Mouse (Mus musculus) liver, adult 2 months (tissue): ENCODE data around the gene St6gal1. TPM values are rescaled to one million over a fixed set of nuclear protein-coding genes. Genes with fewer than 3 reads are reported as not detected.

ENCODE experiments used
- DNase-seq: peaks from one replicate; pipeline ENCODE4 v3.0.0-alpha.2; 2011; ENCODE audit warnings: low read depth, low spot score; ENCODE audit errors: extremely low read depth
- H3K27ac ChIP-seq: fragments of 200-500 bp; replicated peaks from 2 replicates; pipeline ENCODE4 v1.5.1; 2012; ENCODE audit warnings: low read depth, mild to moderate bottlenecking, control low read depth, inconsistent platforms, low read length; ENCODE audit not compliant: insufficient read depth
- H3K27me3 ChIP-seq: fragments of 200-500 bp; 2 replicates; pipeline ENCODE4 v1.6.1; 2012; ENCODE audit warnings: mild to moderate bottlenecking, moderate library complexity, low read length, inconsistent platforms; ENCODE audit not compliant: control insufficient read depth, insufficient read depth
- H3K36me3 ChIP-seq: fragments of 200-500 bp; 2 replicates; pipeline ENCODE4 v1.6.1; 2012; ENCODE audit warnings: low read length, inconsistent platforms; ENCODE audit not compliant: control insufficient read depth, insufficient read depth
- H3K4me1 ChIP-seq: fragments of 200-500 bp; 2 replicates; pipeline ENCODE4 v1.6.1; 2011; ENCODE audit warnings: low read length; ENCODE audit not compliant: control insufficient read depth, insufficient read depth
- H3K4me3 ChIP-seq: fragments of 200-500 bp; 2 replicates; pipeline ENCODE4 v1.5.1; 2011; ENCODE audit warnings: low read depth, mild to moderate bottlenecking, control low read depth, low read length, moderate library complexity; ENCODE audit not compliant: insufficient read depth
- H3K79me2 ChIP-seq: fragments of 200-500 bp; 2 replicates; pipeline ENCODE4 v1.6.1; 2012; ENCODE audit warnings: inconsistent platforms, mild to moderate bottlenecking, low read length, moderate library complexity; ENCODE audit not compliant: control insufficient read depth, insufficient read depth
- H3K9ac ChIP-seq: fragments of 200-500 bp; 2 replicates; pipeline ENCODE4 v1.6.1; 2012; ENCODE audit warnings: low read depth, mild to moderate bottlenecking, control low read depth, inconsistent platforms, low read length
- CTCF ChIP-seq: fragments of 200-500 bp; IDR thresholded peaks from 2 replicates; pipeline ENCODE4 v1.5.1; 2011; ENCODE audit warnings: low read depth, low read length, control low read depth
- POLR2A ChIP-seq: fragments of 200-500 bp; IDR thresholded peaks from 2 replicates; pipeline ENCODE4 v1.6.1; 2011; ENCODE audit warnings: low read length, control low read depth; ENCODE audit not compliant: insufficient read depth; ENCODE audit errors: extremely low read depth
- WGBS: fragments of 180-500 bp; shearing (Covaris S2); methylation state at CpG from one replicate; pipeline ENCODE4 v1.1.7; 2018; 5-methylcytosine and 5-hydroxymethylcytosine counted together
- polyA plus RNA-seq: library from polyadenylated mRNA; depleted of rRNA; stranded (reverse); fragments of >200 nt; gene quantifications from 2 replicates; pipeline ENCODE4 v1.2.3, GENCODE M21; 2012
- total RNA-seq: library from RNA; depleted of rRNA; stranded (reverse); fragments of >200 nt; gene quantifications from 2 replicates; pipeline ENCODE4 v1.2.3, GENCODE M21; 2014

St6gal1 gene
- total and polyA plus RNA-seq, 2 experiments: 36.7 to 41.3 TPM

DNA sequence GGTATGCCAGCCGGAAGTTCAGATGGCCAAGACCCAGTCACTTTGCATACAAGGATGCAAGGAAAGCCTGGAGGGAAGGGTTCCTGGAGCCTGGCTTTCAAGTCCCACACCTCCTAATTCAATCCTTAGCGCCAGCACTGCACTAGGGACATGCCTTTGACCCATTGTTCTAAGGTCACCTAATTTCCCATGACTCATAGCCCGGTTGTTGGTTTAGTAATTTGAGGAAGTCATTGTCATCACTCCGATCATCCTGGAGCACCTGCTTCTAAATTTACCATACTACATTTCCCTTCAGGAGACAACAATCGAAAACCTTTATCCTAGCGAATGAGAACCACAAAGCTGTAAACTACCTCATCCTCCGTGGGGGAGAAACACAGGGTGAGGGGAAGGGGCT is 10.2 kb upstream of the St6gal1 start:
- Histone ChIP-seq H3K79me2 (no peaks in the 10 kb centered on the region), H3K9ac (no peak overlapping the region), H3K27ac (no peak overlapping the region), H3K4me3 (no peak overlapping the region), H3K36me3 (no peaks in the 10 kb centered on the region), H3K4me1 (peaks cover 2% of the 10 kb centered on the region; the same call in 1 of the 2 replicates), H3K27me3 (no peaks in the 10 kb centered on the region)
- no peak for DNase-seq
- WGBS: 79% methylated on average over 7 of the region's 7 CpGs
- no peak for TF ChIP-seq POLR2A
- TF ChIP-seq CTCF: no peak

GRCm38 (mm10) chr16:23215241-23215900 is 9.2 kb upstream of the St6gal1 start:
- DNase-seq: no peak
- no peaks in the 10 kb centered on the region for H3K27me3 ChIP-seq
- no peak overlapping the region for H3K9ac ChIP-seq
- peaks cover 2% of the 10 kb centered on the region; the same call in 1 of the 2 replicates for H3K4me1 ChIP-seq
- no peak overlapping the region for H3K27ac ChIP-seq
- 92% methylated on average over 5 of the region's 5 CpGs for WGBS
- TF ChIP-seq POLR2A (no peak), CTCF (no peak)
- H3K36me3 ChIP-seq: no peaks in the 10 kb centered on the region
- H3K79me2 ChIP-seq: no peaks in the 10 kb centered on the region
- no peak overlapping the region for H3K4me3 ChIP-seq

- 86% methylated on average over 9 of the region's 9 CpGs for WGBS
- Histone ChIP-seq H3K4me1 (peaks cover 2% of the 10 kb centered on the region; the same call in 1 of the 2 replicates), H3K27me3 (no peaks in the 10 kb centered on the region), H3K27ac (no peak overlapping the region), H3K36me3 (no peaks in the 10 kb centered on the region), H3K79me2 (no peaks in the 10 kb centered on the region), H3K4me3 (no peak overlapping the region), H3K9ac (no peak overlapping the region)
- DNase-seq: no peak
- TF ChIP-seq POLR2A (no peak), CTCF (no peak)
These were observed 8.2 kb upstream of the St6gal1 start for GRCm38 (mm10) chr16:23216366-23216765.

DNA sequence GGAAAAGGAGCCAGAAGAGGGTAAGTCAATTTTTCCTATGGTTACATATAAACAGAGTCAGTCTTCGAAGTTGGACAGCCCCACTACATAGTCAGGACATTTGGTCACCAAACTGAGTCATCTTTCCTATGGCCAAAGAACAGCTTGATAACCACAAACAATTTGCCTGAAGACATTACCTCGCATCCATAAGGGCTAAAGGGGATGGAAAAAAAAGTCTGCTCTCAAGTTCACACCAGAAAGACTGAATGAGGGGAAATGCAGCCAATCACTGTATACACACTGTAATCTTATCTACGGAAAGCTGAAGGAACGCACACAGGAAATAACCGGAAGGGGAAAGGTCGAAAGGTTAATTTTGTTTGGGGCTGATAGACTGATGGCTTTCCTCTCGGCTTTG is 6.2 kb upstream of the St6gal1 start:
- DNase-seq: no peak
- no peak for TF ChIP-seq CTCF
- TF ChIP-seq POLR2A: no peak

DNA sequence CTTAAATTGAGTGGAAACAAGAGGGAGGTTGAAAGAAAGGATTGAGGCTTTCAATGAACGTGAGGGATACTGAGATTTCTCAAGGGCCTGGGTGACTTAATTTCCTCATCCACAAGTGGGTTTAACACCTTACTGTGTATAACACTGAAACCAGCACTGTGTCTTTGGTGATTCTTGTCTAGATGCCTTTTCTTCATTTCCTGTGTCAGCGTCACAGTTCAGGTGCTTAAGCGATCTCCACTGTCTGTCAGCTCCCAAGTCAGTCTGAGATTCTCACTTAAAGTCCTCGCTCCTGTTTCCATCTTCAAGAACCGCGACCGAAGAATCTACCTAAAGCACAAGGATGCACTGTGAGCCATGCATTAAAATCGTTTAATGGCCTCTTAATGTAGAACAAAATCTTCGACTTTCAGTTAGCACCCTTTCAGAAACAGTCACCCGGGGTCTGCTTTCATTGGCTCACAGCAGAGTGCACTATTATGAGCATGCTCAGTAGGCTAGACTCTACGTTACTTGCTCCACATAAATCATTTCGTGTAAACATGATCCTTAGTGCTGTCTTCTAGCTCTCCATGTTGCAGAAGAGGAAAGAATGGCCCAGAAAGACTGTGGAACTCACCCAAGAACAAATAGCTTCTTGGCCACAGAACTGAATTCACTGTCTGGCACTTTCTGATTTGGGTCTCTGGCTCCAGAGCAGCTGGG is 1.2 kb upstream of the St6gal1 start:
- WGBS: 88% methylated on average over 12 of the region's 12 CpGs
- no peak overlapping the region for H3K4me3 ChIP-seq
- H3K27ac ChIP-seq: no peak overlapping the region
- no peaks in the 10 kb centered on the region for H3K4me1 ChIP-seq
- no peaks in the 10 kb centered on the region for H3K36me3 ChIP-seq
- no peaks in the 10 kb centered on the region for H3K27me3 ChIP-seq
- H3K79me2 ChIP-seq: no peaks in the 10 kb centered on the region; the same call in 1 of the 2 replicates
- no peak for DNase-seq
- H3K9ac ChIP-seq: no peak overlapping the region
- TF ChIP-seq POLR2A: no peak
- TF ChIP-seq CTCF: no peak

More for the DNA sequence above, 6.2 kb upstream of the St6gal1 start:
- Histone ChIP-seq H3K27ac (0 out of 2 replicates have a peak overlapping the region, but pooled peaks have one; percentile 37), H3K79me2 (no peaks in the 10 kb centered on the region), H3K4me3 (no peak overlapping the region), H3K4me1 (0 out of 2 replicates have a peak, but pooled peaks cover 2% of the 10 kb centered on the region), H3K27me3 (no peaks in the 10 kb centered on the region), H3K36me3 (no peaks in the 10 kb centered on the region), H3K9ac (no peak overlapping the region)
- WGBS: 60% methylated on average over 7 of the region's 7 CpGs
